Mouse (Mus musculus): Measurements from ENCODE around the gene Ccer2. TPM values are rescaled to one million over a fixed set of nuclear protein-coding genes. Genes with fewer than 3 reads are reported as not detected.

Ccer2 gene
- polyA plus RNA-seq, 1 experiment: not detected

DNA sequence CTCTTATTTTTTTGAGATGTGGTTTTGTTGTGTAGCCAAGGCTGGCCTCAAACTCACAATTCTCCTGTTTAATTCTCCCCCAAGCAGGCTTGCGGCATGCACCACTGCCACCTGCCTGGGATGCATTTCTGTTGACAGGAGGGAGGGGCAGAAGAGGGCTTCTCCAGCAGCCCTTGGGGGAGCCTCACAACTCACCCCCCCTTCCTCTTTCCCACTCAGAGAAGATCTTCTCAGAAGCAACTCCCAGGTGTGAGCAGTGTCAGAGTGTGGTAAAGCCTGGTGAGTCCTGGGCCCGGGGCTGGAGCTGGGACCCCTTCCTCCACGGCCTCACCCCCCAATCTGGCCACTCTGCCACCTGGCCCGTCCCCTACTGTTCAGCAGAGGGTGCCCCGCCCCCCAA lies 29.2 kb downstream of the Ccer2 start:
- Histone ChIP-seq H3K4me3 (replicated peaks) (no peak overlapping the region), H3K27me3 (replicated peaks) (no peaks in the 10 kb centered on the region), H3K9me3 (no peaks in the 10 kb centered on the region), H3K4me1 (peaks cover 80% of the 10 kb centered on the region), H3K36me3 (replicated peaks; ENCODE audit: low read length) (peaks cover 82% of the 10 kb centered on the region)
- TF ChIP-seq FLI1 (IDR thresholded peaks at IDR 0.05; ENCODE audit: low read length) (no peak), GATA1 (IDR thresholded peaks at IDR 0.05; ENCODE audit: borderline replicate concordance, low read length) (no peak)

DNA sequence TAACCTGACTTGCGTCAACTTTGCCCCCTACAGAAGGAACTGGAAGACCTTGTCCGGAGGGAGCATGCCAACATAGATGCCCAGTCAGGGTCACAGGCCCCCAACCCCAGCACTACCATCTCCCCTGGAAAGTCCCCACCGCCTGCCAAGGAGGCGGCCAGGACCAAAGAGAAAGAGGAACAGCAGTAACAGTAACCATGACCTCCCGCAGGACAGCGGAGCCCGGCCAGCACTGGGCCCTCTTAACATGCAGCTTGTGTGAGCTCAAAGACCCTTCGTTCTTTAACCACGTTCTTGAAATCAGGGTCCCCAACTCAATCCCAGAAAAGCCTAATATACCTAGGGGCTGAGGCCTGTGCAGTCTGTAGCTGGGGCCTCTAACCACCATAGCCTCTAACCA lies 31.9 kb downstream of the Ccer2 start:
- Histone ChIP-seq H3K4me3 (replicated peaks) (no peak overlapping the region), H3K9me3 (no peaks in the 10 kb centered on the region), H3K27me3 (replicated peaks) (no peaks in the 10 kb centered on the region), H3K36me3 (replicated peaks; ENCODE audit: low read length) (peaks cover 68% of the 10 kb centered on the region), H3K4me1 (peaks cover 77% of the 10 kb centered on the region)
- no peak for TF ChIP-seq FLI1 (IDR thresholded peaks at IDR 0.05; ENCODE audit: low read length)
- no peak for TF ChIP-seq GATA1 (IDR thresholded peaks at IDR 0.05; ENCODE audit: borderline replicate concordance, low read length)

- H3K4me1 ChIP-seq: peaks cover 72% of the 10 kb centered on the region
- H3K4me3 ChIP-seq (replicated peaks): peak within 1 kb of the TSS; percentile 88
- no peak for TF ChIP-seq GATA1 (IDR thresholded peaks at IDR 0.05; ENCODE audit: borderline replicate concordance, low read length)
- TF ChIP-seq FLI1 (IDR thresholded peaks at IDR 0.05; ENCODE audit: low read length): no peak
- no peaks in the 10 kb centered on the region for H3K27me3 ChIP-seq (replicated peaks)
- H3K36me3 ChIP-seq (replicated peaks; ENCODE audit: low read length): peaks cover 62% of the 10 kb centered on the region
- no peaks in the 10 kb centered on the region for H3K9me3 ChIP-seq
Observed at GRCm38 (mm10) chr7:28788307-28789195, 32.6 kb downstream of the Ccer2 start, which contains the start of gene Rinl. Gene Rinl (plus strand): TSS chr7:28788969.

- H3K4me3 ChIP-seq (replicated peaks): peak overlapping the region; percentile 88
- no peaks in the 10 kb centered on the region for H3K9me3 ChIP-seq
- H3K36me3 ChIP-seq (replicated peaks; ENCODE audit: low read length): peaks cover 55% of the 10 kb centered on the region
- H3K4me1 ChIP-seq: peaks cover 66% of the 10 kb centered on the region
- H3K27me3 ChIP-seq (replicated peaks): no peaks in the 10 kb centered on the region
- no peak for TF ChIP-seq GATA1 (IDR thresholded peaks at IDR 0.05; ENCODE audit: borderline replicate concordance, low read length)
- no peak for TF ChIP-seq FLI1 (IDR thresholded peaks at IDR 0.05; ENCODE audit: low read length)
Observed at GRCm38 (mm10) chr7:28789235-28789634, 33.3 kb downstream of the Ccer2 start.

DNA sequence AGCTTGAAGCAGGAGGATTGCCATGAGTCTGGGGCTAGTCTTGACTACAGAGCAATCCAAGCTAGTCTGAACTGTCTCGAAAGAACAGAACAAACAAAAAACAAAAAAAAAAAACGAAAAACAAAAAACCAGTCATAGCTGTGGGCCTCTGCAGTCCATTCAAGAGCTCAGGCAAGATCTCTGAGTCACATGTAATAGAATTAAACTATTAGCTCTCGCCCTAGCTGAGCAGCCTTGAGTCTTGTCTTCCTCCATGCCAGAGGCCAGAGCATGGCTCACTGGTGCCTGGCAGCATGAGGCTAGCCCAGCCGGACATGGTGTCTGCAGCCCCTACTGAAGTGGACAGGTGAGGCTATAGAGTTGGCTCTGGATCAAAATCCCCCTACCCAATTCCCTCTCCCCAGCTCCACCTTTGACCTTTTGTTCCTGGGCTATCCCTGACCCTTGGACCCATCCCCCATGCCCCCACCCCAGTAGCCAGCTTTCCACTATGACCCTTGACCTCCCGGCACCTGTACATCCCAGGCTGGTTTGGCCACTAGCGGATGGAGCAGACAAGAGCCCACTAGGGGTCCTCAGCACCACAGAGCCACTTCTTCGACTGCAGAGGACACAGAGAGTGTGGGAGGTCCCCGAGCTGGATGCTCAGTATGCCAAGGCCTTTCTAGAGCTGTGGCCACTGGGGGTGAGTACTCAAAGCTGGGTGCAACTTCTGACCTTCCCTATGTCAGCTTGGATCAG lies 34.3 kb downstream of the Ccer2 start:
- peaks cover 45% of the 10 kb centered on the region for H3K36me3 ChIP-seq (replicated peaks; ENCODE audit: low read length)
- TF ChIP-seq FLI1 (IDR thresholded peaks at IDR 0.05; ENCODE audit: low read length) (no peak), GATA1 (IDR thresholded peaks at IDR 0.05; ENCODE audit: borderline replicate concordance, low read length) (no peak)
- H3K4me3 ChIP-seq (replicated peaks): no peak overlapping the region
- peaks cover 62% of the 10 kb centered on the region for H3K4me1 ChIP-seq
- no peaks in the 10 kb centered on the region for H3K9me3 ChIP-seq
- H3K27me3 ChIP-seq (replicated peaks): no peaks in the 10 kb centered on the region

DNA sequence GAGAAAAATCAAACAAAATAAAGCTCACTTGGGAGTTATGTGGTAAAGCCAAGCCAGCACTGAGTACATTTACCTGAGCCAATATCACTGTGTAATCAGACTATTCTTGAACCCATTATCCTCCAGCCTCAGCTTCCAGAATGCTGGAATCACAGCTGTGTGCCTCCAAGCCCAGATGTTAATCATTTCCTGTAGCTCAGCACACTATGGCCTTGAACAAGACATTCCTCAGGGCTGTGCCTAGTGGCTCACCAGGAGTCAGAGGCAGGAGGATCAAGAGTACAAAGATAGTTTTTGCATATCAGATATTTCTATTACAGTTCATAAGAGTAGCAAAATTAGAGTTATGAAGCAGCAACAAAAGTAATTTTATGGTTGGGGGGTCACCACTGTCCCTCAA lies 35.7 kb downstream of the Ccer2 start:
- Histone ChIP-seq H3K9me3 (no peaks in the 10 kb centered on the region), H3K4me1 (peaks cover 72% of the 10 kb centered on the region), H3K4me3 (replicated peaks) (no peak overlapping the region), H3K36me3 (replicated peaks; ENCODE audit: low read length) (peaks cover 33% of the 10 kb centered on the region), H3K27me3 (replicated peaks) (no peaks in the 10 kb centered on the region)
- no peak for TF ChIP-seq FLI1 (IDR thresholded peaks at IDR 0.05; ENCODE audit: low read length)
- no peak for TF ChIP-seq GATA1 (IDR thresholded peaks at IDR 0.05; ENCODE audit: borderline replicate concordance, low read length)

DNA sequence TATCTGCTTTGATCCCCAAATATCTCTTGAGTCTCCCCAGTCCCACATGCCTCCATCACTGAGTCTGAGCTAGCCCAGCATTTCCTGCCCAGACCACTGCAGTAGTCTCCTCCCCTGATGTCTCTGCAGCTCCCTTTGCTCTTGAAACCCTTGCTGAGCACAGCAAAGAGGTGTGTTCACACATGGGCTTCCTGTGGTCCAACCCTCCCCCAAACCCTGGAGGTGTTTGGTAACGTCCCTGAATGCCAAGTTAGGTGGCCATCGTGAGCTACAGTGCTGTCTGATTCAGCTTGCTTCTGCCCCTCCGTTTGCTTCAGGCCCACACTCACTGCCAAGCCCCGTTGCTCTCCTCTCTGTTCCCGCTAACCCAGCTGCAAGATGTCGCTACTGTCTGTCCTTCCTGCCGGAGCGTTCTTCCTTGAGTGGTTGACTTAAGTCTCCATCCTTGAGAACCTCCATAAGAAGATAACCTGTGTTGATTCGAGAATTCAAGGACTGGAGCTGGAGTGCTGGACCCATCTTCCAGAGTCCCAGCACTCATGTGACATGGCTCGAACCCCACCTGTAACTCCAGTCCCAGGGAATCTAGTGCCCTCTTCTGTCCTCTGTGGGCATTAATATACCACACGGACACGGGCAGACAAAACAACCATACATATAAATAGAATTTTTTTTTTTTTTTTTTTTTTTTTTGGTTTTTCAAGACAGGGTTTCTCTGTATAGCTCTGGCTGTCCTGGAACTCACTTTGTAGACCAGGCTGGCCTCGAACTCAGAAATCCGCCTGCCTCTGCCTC lies 36.6 kb downstream of the Ccer2 start:
- H3K9me3 ChIP-seq: no peaks in the 10 kb centered on the region
- TF ChIP-seq GATA1 (IDR thresholded peaks at IDR 0.05; ENCODE audit: borderline replicate concordance, low read length) (no peak), FLI1 (IDR thresholded peaks at IDR 0.05; ENCODE audit: low read length) (no peak)
- peaks cover 78% of the 10 kb centered on the region for H3K4me1 ChIP-seq
- H3K36me3 ChIP-seq (replicated peaks; ENCODE audit: low read length): peaks cover 25% of the 10 kb centered on the region
- H3K27me3 ChIP-seq (replicated peaks): no peaks in the 10 kb centered on the region
- H3K4me3 ChIP-seq (replicated peaks): no peak overlapping the region

DNA sequence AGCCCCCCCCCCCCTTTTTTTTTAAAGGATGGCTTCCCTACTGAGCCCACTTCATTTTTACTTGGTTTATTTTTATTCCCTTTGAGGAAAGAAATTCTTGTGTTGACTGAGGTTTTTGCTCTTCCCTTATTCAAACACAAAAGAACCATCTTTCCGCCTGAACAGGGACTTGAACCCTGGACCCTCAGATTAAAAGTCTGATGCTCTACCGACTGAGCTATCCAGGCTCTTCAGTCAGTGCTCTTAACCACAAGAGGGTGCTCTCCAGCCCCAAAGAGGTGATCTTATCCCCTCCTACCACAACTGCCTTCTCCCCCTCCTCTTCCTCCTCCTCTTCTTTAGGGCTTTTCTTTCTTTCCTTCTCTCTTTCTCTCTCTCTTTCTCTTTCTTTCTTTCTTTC lies 37.9 kb downstream of the Ccer2 start:
- Histone ChIP-seq H3K36me3 (replicated peaks; ENCODE audit: low read length) (peaks cover 25% of the 10 kb centered on the region), H3K27me3 (replicated peaks) (no peaks in the 10 kb centered on the region), H3K4me1 (peaks cover 78% of the 10 kb centered on the region), H3K9me3 (no peaks in the 10 kb centered on the region), H3K4me3 (replicated peaks) (no peak overlapping the region)
- TF ChIP-seq GATA1 (IDR thresholded peaks at IDR 0.05; ENCODE audit: borderline replicate concordance, low read length) (no peak), FLI1 (IDR thresholded peaks at IDR 0.05; ENCODE audit: low read length) (no peak)

DNA sequence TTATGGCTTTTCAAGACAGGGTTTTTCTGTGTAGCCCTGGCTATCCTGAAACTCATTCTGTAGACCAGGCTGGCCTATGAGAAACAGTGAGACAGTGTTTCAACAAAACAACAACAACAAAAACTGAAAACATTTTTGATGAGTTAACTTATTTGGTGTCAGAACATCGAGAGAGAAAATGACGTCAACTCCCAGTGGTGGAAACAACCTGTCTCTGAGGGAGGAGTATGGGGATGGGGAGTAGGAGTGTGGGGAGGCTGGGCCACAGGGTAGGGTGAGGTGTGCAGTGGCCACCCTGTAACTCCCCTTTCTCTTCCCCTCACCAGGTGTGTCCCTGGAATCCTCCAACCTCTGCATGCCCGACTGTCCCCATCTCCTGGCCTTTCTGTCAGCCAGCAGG lies 38.5 kb downstream of the Ccer2 start:
- H3K36me3 ChIP-seq (replicated peaks; ENCODE audit: low read length): peaks cover 26% of the 10 kb centered on the region
- no peaks in the 10 kb centered on the region for H3K9me3 ChIP-seq
- H3K27me3 ChIP-seq (replicated peaks): no peaks in the 10 kb centered on the region
- TF ChIP-seq FLI1 (IDR thresholded peaks at IDR 0.05; ENCODE audit: low read length) (no peak), GATA1 (IDR thresholded peaks at IDR 0.05; ENCODE audit: borderline replicate concordance, low read length) (no peak)
- peaks cover 79% of the 10 kb centered on the region for H3K4me1 ChIP-seq
- no peak overlapping the region for H3K4me3 ChIP-seq (replicated peaks)
